Mouse (Mus musculus) spleen, postnatal 4 days (tissue): ENCODE data around the gene Twist1.

Source experiments
- DNase-seq, 2 experiments: peaks; one replicate each; pipeline ENCODE4 v3.0.0; 2022; ENCODE audit warnings: low spot score in 2 of 2

Gene Twist1

GRCm38 (mm10) chr12:33966490-33967415, 9.3 kb downstream of the Twist1 start:
- DNase-seq, result no peak

GRCm38 (mm10) chr12:33967514-33967913, 10.0 kb downstream of the Twist1 start:
- no peak for DNase-seq

- DNase-seq, result no peak
Observed at GRCm38 (mm10) chr12:33968041-33968897, 10.8 kb downstream of the Twist1 start.

GRCm38 (mm10) chr12:33968898-33969178, 11.4 kb downstream of the Twist1 start:
- no peak for DNase-seq

- DNase-seq, result no peak
Observed at GRCm38 (mm10) chr12:33980159-33980558, 22.7 kb downstream of the Twist1 start.

- DNase-seq, result no peak
Observed at GRCm38 (mm10) chr12:33981433-33981832, 24.0 kb downstream of the Twist1 start.

GRCm38 (mm10) chr12:33993127-33993526, 35.7 kb downstream of the Twist1 start:
- DNase-seq, result no peak
